Mouse (Mus musculus) inflammation-experienced regulatory T-cells, adult 6 months (primary cell): ENCODE results near the gene Pigm. TPM values are rescaled to one million over a fixed set of nuclear protein-coding genes. Genes with fewer than 3 reads are reported as not detected.

Source experiments
- ATAC-seq: one replicate; pipeline ENCODE4 v1.8.0; 2017
- polyA plus RNA-seq, 3 experiments: library from polyadenylated mRNA; unstranded; fragments of 100-300 nt; shearing (Covaris generic); gene quantifications; one replicate each; pipeline ENCODE4 v1.2.1; 2017

Gene Pigm
- polyA plus RNA-seq, 3 experiments from 2014 or later, result 4.9 to 6.3 (median 5.7) TPM

GRCm38 (mm10) chr1:172415061-172415460, 38.7 kb downstream of the Pigm start:
- ATAC-seq, result no peak

- no peak for ATAC-seq
Observed at GRCm38 (mm10) chr1:172418173-172418572, 41.8 kb downstream of the Pigm start.

- ATAC-seq, result no peak
Observed at GRCm38 (mm10) chr1:172418642-172419041, 42.3 kb downstream of the Pigm start.

- ATAC-seq, result no peak
Observed at GRCm38 (mm10) chr1:172420181-172420580, 43.8 kb downstream of the Pigm start.

GRCm38 (mm10) chr1:172423393-172423792, 47.0 kb downstream of the Pigm start:
- ATAC-seq, result no peak

GRCm38 (mm10) chr1:172426419-172426818, 50.1 kb downstream of the Pigm start:
- no peak for ATAC-seq

GRCm38 (mm10) chr1:172427841-172428240, 51.5 kb downstream of the Pigm start:
- ATAC-seq, result no peak

GRCm38 (mm10) chr1:172428614-172429013, 52.3 kb downstream of the Pigm start:
- ATAC-seq, result no peak

- no peak for ATAC-seq
Observed at GRCm38 (mm10) chr1:172430731-172431220, 54.4 kb downstream of the Pigm start.

- ATAC-seq, result no peak
Observed at GRCm38 (mm10) chr1:172431836-172432586, 55.7 kb downstream of the Pigm start.

- no peak for ATAC-seq
Observed at GRCm38 (mm10) chr1:172432587-172432955, 56.2 kb downstream of the Pigm start.

GRCm38 (mm10) chr1:172433012-172433850, 56.9 kb downstream of the Pigm start:
- ATAC-seq, result no peak

Other genes starting within 250 kb of the Pigm start
- gene Pex19, start 249.8 kb upstream of the Pigm start, polyA plus RNA-seq, result 10 to 100 TPM; 61.2 to 81.8 (median 78.3) TPM
- 10 to 100 TPM; 46.7 to 99.2 (median 78.4) TPM for gene Dcaf8, start 228.5 kb upstream of the Pigm start, polyA plus RNA-seq
- 10 to 100 TPM; 46.0 to 50.6 (median 47.6) TPM for gene Pea15a, start 169.7 kb upstream of the Pigm start, polyA plus RNA-seq
- not detected for gene Casq1, start 156.7 kb upstream of the Pigm start, polyA plus RNA-seq
- not detected for gene Atp1a4, start 118.1 kb upstream of the Pigm start, polyA plus RNA-seq
- 1 to 10 TPM; 3.8 to 5.4 (median 5.2) TPM for gene Igsf8, start 114.9 kb upstream of the Pigm start, polyA plus RNA-seq
- gene Atp1a2, start 78.5 kb upstream of the Pigm start, polyA plus RNA-seq, result under 1 TPM in 2 of 3 experiments, not detected in 1; 0.12 to 0.52 TPM
- not detected for gene Kcnj9, start 47.2 kb upstream of the Pigm start, polyA plus RNA-seq
- gene Kcnj10, start 35.3 kb upstream of the Pigm start, polyA plus RNA-seq, result under 1 TPM in 1 of 3 experiments, not detected in 2; 0.12 TPM
- under 1 TPM in 2 of 3 experiments, not detected in 1; 0.36 to 0.61 TPM for gene Slamf9, start 98.8 kb downstream of the Pigm start, polyA plus RNA-seq
- 1 to 10 TPM in 1 of 3 experiments, under 1 TPM in 1, not detected in 1; 0.50 to 1.4 TPM for gene Igsf9, start 105.2 kb downstream of the Pigm start, polyA plus RNA-seq
- gene Tagln2, start 123.5 kb downstream of the Pigm start, polyA plus RNA-seq, result 100 to 1,000 TPM; 260 to 650 (median 280) TPM
- gene Cfap45, start 144.3 kb downstream of the Pigm start, polyA plus RNA-seq, result 1 to 10 TPM in 2 of 3 experiments, under 1 TPM in 1; 0.43 to 1.5 (median 1.2) TPM
- gene Vsig8, start 179.4 kb downstream of the Pigm start, polyA plus RNA-seq, result not detected
- gene Slamf8, start 214.0 kb downstream of the Pigm start, polyA plus RNA-seq, result 1 to 10 TPM in 2 of 3 experiments, under 1 TPM in 1; 0.40 to 1.6 (median 1.1) TPM
- gene Fcrl6, start 226.0 kb downstream of the Pigm start, polyA plus RNA-seq, result under 1 TPM in 1 of 3 experiments, not detected in 2; 0.28 TPM